In the genomic region with DNA sequence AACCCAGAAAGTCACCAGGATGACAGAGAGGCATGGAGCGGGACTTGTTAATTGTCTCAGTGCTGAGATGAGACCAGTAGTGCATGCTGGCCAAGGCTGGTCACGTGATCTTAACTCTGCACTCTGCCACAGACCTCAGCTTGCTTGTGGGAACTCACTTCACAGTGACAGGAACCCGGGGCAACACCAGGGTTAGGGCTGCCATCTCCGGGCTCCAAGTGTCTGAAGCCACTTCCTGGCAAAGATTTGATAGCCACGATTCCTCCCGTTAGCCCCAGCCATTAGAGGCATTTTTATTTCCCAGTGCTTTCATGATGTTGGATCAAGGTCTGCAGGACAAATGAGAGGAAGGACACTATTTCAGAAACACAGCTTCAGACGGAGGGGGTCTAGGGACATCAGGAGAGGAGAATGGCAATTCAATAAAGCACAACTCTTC, we compare ENCODE assay signal across 11 mouse cellular contexts.
DNase-seq lines count a peak whose midpoint lies in the region; ATAC-seq lines count a peak whose summit lies in the region.
"Had no signal": no experiment of that assay in that cellular context is flagged by ENCODE, and none has a peak within 500 bp of the region (broad histone marks: within the 10 kb centered on the region; RNA-seq: fewer than 3 reads in every experiment).

No protein-coding gene starts in this region.

- no peaks in the 10 kb centered on the region; the same call in 1 of the 2 replicates for H3K9me3 ChIP-seq in embryonic facial prominence, embryonic 14.5 days (ENCODE audit: control insufficient read depth, low read length)
- no peaks in the 10 kb centered on the region for H3K9me3 ChIP-seq in embryonic facial prominence, embryonic 10.5 days
- no peaks in the 10 kb centered on the region for H3K9me3 ChIP-seq in kidney, embryonic 16.5 days (ENCODE audit: low read length)

- H3K4me1 ChIP-seq in embryonic facial prominence, embryonic 14.5 days (ENCODE audit: control insufficient read depth, insufficient read depth, low read length), result peaks cover 21% of the 10 kb centered on the region
- peaks cover 32% of the 10 kb centered on the region for H3K4me1 ChIP-seq in embryonic facial prominence, embryonic 10.5 days
- peaks cover 25% of the 10 kb centered on the region for H3K4me1 ChIP-seq in kidney, embryonic 16.5 days (ENCODE audit: insufficient read depth, low read length)

- no peak overlapping the region for H3K4me2 ChIP-seq in embryonic facial prominence, embryonic 14.5 days (ENCODE audit: low read depth, low read length)
- H3K4me2 ChIP-seq in kidney, embryonic 16.5 days (replicated peaks; ENCODE audit: low read depth, low read length), result no peak overlapping the region; the same call in 1 of the 2 replicates

- DNase-seq in embryonic facial prominence, embryonic 14.5 days (ENCODE audit: low spot score), result no peak
- DNase-seq in embryonic facial prominence, embryonic 10.5 days (ENCODE audit: low spot score), result no peak
- DNase-seq in CD8-positive naive resting alpha-beta T cell, adult 2 months (ENCODE audit: low read depth in 2 of 2, low spot score in 2 of 2), result peak; percentile 3 to 21
- DNase-seq in thymus, postnatal 4 days, result peak; percentile 23
- DNase-seq in layer of hippocampus, adult 9-11 months, result no peak
- no peak for DNase-seq in right cerebral cortex, adult 2 months (ENCODE audit: low spot score in 2 of 2)

- ATAC-seq in embryonic facial prominence, embryonic 14.5 days (ENCODE audit: low read depth), result 0 out of 2 replicates have a peak, but pooled peaks have one; percentile 34
- ATAC-seq in kidney, embryonic 16.5 days (ENCODE audit: low FRiP score, low TSS enrichment), result peak; percentile 90
- ATAC-seq in megakaryocyte progenitor cell, adult 5-6 weeks (replicated peaks; ENCODE audit: poor library complexity), result peak; percentile 75

- no peak overlapping the region for H3K27ac ChIP-seq in embryonic facial prominence, embryonic 14.5 days (replicated peaks; ENCODE audit: low read depth, low read length)
- no peak overlapping the region for H3K27ac ChIP-seq in embryonic facial prominence, embryonic 10.5 days (replicated peaks)
- no peak overlapping the region for H3K27ac ChIP-seq in kidney, embryonic 16.5 days (ENCODE audit: low read length)

- no peak overlapping the region for H3K4me3 ChIP-seq in embryonic facial prominence, embryonic 14.5 days (ENCODE audit: low read depth, low read length)
- H3K4me3 ChIP-seq in embryonic facial prominence, embryonic 10.5 days, result no peak overlapping the region
- no peak overlapping the region for H3K4me3 ChIP-seq in kidney, embryonic 16.5 days (ENCODE audit: low read length)
- H3K4me3 ChIP-seq: erythroblast, embryonic 14.5 days; megakaryocyte, embryonic 14.5 days had no signal

- no peak overlapping the region for H3K9ac ChIP-seq in embryonic facial prominence, embryonic 14.5 days (ENCODE audit: low read depth, low read length)
- no peak overlapping the region; the same call in 1 of the 2 replicates for H3K9ac ChIP-seq in kidney, embryonic 16.5 days (replicated peaks; ENCODE audit: low read length)

- no peaks in the 10 kb centered on the region for H3K36me3 ChIP-seq in embryonic facial prominence, embryonic 14.5 days (ENCODE audit: control insufficient read depth, insufficient read depth, low read length)
- no peaks in the 10 kb centered on the region for H3K36me3 ChIP-seq in embryonic facial prominence, embryonic 10.5 days (replicated peaks)
- no peaks in the 10 kb centered on the region for H3K36me3 ChIP-seq in kidney, embryonic 16.5 days (ENCODE audit: insufficient read depth, low read length)
- H3K36me3 ChIP-seq: G1E had no signal

- H3K27me3 ChIP-seq in embryonic facial prominence, embryonic 14.5 days (replicated peaks; ENCODE audit: control insufficient read depth, insufficient read depth, low read length), result no peaks in the 10 kb centered on the region
- H3K27me3 ChIP-seq in embryonic facial prominence, embryonic 10.5 days (replicated peaks; ENCODE audit: low read depth, poor library complexity, severe bottlenecking), result 0 out of 2 replicates have a peak, but pooled peaks cover 5% of the 10 kb centered on the region
- H3K27me3 ChIP-seq in kidney, embryonic 16.5 days (ENCODE audit: insufficient read depth, low read length), result no peaks in the 10 kb centered on the region

- WGBS in embryonic facial prominence, embryonic 14.5 days, result 63% methylated on average over 7 of the region's 7 CpGs
- 73% methylated on average over 7 of the region's 7 CpGs for WGBS in embryonic facial prominence, embryonic 10.5 days
- 27% methylated on average over 7 of the region's 7 CpGs for WGBS in kidney, embryonic 16.5 days

Comparison
In these comparisons a context has a peak if more than half of its experiments do, and no peak if none do; other contexts are left out.
1. ATAC-seq: peak in every context shown above with its lines; median percentile 90 in kidney, embryonic 16.5 days; 75 in megakaryocyte progenitor cell, adult 5-6 weeks; 34 in embryonic facial prominence, embryonic 14.5 days.
2. DNase-seq: peak in CD8-positive naive resting alpha-beta T cell, adult 2 months (2 of 2) and thymus, postnatal 4 days (single experiment); none in embryonic facial prominence, embryonic 14.5 days (single experiment), embryonic facial prominence, embryonic 10.5 days (single experiment), layer of hippocampus, adult 9-11 months (single experiment) and right cerebral cortex, adult 2 months (0 of 2).